Mouse (Mus musculus): ENCODE data around the gene Akap2.

Akap2 gene

DNA sequence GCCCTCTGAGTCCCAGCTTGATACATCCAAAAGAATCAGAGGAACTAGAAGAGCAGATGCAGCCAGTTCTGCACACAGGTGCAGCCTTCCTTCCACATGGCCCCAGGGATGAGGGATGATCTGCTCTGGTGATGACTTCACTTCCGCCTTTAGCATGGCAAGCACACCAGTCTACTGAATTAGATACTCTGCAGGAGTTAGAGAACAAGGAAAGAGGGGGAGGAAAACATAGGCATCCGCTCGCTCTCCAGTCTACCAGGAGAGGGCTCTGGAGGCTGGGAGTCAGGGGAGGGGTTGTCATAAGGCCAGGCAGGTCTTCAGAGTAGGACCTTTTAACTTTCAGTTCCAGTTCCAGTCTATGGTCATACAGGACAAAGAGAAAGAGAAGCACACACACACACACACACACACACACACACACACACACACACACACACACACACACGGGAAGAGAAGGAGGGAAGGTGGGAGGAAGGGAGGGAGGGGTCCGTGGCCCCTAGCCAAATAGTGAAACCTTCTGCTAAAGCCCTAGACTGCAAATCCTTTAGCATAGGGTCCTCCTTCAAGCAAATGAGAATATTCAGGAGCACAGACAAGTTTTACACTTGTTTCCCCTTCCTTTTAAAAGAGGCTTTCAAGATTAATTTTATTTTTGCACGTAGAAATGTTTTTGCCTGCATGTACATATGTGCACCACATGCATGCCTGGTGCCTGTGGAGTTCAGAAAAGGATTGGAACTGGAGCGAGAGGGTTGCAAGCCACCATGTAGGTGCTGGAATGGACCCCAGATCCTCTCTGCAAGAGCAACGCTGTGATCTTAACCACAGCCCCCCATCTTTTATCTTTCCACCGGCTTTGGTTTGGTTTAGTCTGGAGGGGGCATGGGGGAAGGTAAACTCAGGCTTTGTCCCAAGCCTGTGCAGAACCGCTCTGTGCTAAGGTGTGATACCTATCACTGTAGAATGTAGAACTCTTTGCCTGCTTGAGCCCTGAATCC, 197.0 kb downstream of the Akap2 start:
- peak; percentile 36 for DNase-seq (ENCODE audit: low spot score)

DNA sequence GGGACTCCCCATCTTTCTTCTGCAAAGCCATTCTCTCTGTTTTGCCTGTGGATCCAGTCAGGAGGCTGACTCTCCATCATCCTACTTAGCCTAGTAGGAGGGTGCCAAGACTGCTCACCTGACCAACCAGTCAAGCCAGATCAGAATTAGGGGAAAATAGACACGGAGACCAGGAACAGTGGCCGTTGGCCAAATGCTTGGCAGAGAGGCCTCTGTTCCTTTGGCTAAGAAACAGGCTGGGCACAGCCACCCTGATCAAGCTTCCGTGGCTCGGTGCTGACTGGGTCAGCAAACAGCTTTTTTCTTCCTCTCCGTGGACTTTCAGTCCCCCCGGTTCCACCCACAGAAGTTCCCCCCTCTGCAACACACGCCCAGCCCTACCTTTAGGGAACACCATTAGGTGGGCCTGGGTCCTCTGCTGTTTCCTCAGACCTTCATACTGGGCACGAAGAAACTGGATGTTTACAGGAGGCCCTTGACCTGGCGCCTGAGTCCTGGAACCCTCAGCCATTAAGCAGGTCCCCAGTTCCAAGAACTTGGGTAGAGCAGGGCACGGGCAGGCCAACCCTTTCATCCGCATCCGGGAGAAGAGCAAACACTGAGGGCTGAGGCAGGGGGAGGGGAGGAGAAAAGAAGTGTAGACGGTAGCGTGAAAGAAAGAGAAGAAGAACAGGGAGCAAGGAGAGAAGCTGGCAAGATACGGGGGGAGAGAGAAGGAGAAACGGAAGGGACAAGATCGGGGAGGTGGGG, 197.9 kb downstream of the Akap2 start:
- peak; percentile 71 for DNase-seq (ENCODE audit: low spot score)

DNA sequence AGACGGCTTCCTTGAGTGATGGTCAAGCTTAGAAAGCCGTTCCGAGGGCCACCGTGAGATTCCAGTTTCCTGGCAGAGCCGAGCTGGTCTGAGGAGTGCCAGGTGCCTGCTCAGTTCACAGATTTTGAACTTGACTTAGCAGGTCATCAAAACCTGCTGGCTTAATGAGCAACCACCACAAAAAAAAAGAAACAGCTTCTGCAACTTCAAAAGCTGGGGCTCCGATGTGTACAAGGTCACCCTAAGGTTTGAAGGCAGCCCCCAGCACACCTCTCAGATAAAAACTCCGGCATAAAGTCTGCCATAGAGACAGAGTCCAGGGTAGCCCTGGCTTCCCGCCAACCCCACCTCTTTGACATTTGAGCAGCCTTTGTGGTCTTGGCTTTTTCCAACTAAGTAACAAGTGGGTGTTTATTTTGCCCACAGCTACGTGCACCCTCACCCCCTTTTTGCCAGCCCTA, 198.8 kb downstream of the Akap2 start, which contains the start of gene D630039A03Rik:
Gene D630039A03Rik (minus strand): TSS at position 97 of the 461 bp plus-strand sequence.
- DNase-seq (ENCODE audit: low spot score): peak; percentile 57

DNA sequence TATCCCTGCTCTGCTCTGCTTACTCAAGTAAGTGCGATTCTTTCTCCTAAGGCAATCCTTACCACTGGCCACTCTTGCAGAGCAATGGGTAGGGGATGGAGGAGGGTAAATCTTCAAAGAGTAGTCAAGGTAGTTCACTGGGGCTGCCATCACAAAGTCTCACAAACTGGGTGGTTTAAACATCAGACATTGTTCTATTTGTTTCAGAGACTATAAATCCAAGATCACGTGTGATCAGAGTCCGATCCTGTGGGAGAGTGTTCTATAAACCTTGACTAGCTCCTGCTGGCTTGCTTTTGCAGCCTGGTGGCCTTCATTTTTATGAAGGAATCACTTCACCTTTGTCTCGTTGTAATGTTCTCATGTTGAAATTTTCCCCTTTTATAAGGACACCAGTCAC, 199.3 kb downstream of the Akap2 start:
- DNase-seq (ENCODE audit: low spot score): no peak

DNA sequence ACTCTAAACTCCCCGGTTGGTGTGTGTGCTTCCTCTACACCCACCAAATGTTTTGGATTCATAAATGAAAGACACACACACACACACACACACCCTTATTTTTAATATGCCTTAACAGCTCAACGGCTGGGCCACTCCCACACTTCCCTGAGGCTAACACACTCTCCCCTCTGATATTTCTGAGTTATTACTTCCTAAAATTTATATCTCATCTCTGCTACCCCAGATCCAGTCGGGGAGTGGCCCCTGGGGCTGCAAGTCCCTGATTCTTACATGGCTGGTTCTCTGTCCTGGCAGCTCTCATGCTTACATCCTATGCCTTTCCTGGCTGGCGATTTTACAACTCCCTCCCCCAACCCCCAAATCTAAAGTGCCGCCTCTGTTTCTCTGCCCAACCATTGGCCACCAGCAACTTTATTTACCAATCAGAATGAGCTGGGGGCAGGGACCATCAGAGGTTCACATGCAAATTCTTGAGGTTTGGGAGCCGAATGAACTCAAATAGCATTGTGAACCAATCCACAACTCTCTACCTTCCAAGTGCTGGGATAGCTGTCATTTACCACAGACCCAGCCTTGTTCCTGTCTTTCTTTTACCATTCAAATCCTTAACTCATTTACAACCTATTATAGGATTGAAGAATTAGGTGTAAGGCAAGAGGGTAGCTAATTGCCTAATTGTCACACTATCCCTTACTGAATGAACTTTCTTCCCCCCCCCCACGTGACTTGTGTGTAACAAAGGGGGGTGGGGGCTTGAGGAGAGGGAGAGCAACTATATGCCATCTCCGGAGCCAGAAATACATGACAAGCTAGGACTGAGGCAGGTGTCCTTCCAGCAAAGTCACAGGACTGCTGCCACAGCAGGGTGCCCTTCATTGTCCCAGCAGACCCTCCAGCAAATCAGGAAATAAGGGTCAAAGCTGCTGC, 202.3 kb downstream of the Akap2 start:
- DNase-seq (ENCODE audit: low spot score): peak; percentile 39

DNA sequence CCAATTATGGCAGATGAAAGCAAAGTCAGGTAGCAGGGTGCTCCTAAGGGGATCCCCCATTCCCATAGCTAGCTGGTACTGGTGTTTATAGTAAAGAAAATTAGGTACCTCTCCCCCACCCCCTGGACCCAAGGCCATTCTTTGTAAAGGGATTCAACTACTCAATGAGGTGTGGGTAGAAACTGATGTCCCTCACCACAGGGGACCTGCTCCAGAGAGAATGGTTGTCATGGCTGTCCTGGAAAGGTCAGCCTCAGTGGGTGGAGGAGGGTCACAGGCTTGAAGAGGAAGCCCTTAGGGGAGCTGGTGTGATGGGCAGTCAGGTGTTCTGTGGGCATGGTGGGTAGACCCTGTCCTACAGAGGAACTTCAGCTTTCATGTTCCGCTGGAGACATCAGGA, 203.1 kb downstream of the Akap2 start:
- no peak for DNase-seq (ENCODE audit: low spot score)

DNA sequence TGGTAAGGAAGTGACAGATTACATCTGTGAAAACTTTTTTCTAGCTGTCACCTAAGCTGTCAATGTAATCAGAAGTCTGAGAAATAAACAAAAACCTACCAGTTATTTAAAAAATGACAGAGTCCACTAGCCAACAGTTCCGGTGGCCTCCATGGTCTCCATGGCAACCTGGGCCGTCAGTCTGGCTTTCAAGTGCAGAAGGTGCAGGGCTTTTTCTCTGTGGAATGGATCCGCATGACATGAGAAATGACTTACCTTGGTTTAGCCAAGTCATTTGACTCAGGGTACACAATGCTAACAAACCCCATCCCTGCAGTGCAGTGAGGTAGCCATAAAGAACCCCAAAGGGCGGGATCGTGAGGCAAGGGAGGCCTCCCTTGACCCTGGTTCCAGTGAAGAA, 204.7 kb downstream of the Akap2 start:
- no peak for DNase-seq (ENCODE audit: low spot score)

DNA sequence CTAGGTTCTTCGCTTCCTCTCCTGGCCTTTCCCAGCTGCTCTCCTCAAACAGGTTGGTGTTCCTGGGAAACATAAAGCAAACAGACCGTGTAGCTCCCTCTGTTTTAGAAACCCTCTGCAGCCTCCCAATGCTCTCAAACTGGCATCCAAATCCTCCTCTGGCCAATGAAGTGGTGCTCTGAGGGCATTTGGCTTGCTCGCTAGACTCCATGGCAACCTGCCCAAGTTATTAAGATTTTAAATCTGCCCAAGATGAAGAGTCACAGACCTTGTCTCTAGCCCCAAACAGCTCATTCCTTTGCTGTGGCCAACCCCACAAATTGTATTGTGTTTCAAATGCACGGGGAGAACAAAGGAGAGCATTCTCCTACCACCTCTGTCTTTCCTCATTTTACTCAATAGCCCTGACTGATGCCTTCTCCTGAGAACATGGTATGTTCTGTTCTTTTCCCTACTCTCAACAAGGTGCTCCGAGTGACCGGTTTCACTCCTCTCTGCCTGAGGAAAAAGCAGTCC, 207.2 kb downstream of the Akap2 start:
- peak; percentile 47 for DNase-seq (ENCODE audit: low spot score)

DNA sequence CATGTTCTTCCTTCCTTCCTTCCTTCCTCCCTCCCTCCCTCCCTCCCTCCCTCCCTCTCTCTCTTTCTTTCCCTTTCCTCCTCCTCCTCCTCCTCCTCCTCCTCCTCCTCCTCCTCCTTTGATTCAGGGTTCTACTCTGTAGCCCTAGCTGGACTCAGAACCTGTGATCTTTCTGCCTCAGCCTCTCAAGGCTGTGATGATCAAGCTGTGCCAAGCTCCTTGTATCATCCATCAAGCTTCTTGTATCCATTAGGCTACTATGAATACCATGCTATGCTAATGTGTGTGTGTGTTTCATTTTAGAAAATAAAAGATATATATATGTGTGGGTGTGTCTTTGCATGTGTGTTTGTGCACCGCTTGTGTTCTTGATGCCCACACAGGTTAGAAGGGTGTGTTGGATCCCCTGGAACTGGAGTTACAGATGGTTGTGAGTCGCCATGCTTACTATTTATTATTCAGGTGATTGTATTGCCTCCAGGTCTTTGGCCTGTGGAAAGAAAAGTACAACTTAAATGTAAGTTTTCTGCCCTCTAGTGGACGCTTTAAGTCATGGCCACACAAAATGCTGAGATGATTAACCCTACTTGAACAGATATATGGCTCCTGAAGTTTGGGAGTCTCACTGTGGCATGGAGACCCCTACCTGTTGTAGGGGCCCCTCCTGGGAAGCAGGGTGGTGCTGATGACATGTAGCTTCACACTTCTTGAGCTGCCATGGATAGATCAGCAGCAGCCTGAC, 210.2 kb downstream of the Akap2 start:
- DNase-seq (ENCODE audit: low spot score): peak; percentile 60

DNA sequence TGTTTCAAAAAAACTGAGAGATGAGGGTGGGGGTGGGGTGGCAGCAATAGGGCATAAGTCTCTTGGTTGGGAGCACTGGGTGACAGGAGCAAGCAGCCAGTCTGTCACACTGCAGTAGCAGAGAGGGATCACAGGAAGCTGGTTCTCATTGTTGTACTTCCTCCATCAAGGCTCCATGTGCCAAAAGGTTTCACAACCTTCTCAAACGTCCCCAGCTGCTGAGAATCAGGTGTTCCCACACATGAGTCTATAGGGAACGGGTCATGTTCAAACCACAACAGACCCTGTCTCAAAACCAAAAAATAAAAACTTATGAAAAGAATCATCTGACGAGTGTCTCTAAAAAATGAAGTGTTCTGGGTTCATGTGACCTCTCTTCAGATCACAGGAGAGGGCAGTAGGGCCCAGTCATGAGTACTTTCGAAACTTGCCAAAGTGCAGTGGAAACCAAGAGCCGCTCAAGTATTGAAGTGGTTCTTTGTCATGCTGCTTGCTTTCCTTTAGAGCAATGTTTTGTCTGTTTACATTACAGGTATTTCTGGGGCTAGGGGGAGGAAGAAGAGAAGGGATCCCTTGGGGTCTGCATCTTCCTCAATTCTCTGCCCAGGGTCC, 213.2 kb downstream of the Akap2 start:
- peak; percentile 52 for DNase-seq (ENCODE audit: low spot score)

DNA sequence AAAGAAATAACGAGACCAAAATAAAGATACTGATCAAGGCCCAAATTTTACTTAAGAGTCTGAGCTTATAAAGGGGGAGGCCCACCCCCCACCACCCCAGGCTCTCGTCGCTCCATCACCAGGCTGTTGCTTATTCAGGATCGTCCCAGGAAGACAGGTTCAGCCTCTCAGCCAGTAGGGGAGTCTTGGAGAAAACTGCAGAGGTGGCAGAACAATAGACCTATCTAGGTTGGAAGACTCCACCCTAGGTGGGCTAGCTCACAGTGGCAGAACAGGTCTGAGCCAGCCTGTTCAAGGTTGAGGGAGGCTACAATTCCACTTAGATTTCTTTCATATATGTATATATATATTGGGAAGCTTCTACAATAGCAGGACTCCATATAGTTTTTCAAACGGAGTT, 216.7 kb downstream of the Akap2 start:
- no peak for DNase-seq (ENCODE audit: low spot score)

DNA sequence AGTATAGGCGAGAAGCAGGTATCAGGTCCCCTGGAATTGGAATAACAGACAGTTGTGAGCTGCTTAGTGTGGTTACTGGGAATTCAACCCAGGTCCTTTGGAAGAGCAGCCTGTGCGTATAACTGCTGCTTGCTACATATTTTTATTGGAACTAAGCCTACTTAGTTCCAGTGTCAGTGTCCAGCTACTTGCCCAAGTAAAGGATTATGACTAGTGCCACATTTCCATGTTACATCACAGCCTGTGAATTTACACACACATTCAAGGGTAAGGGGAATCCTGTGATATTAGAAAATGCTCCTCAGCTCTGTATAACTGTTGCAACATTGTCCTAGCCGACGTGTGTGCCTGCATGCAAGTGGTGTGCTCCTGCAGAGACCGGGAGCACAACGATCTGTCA, 219.8 kb downstream of the Akap2 start:
- peak; percentile 80 for DNase-seq (ENCODE audit: low spot score)

DNA sequence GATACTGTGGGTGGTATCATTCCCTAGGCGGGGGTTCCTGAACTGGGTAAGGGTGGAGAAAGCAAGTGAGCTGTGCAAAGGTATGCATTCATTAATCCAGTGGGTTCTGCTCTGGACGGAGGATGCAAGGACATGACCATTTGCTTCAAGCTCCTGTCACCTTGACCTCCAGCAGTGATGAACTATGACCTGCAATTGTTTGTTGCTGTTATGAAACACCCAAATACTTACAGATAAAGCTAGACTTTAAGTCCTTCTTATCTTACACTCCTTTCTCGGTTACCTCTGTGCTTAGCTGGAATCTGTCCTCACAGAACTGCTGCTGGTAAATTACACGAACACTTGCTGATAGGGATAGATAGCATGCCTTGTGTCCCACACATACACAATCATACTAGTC, 223.2 kb downstream of the Akap2 start:
- DNase-seq (ENCODE audit: low spot score): no peak

DNA sequence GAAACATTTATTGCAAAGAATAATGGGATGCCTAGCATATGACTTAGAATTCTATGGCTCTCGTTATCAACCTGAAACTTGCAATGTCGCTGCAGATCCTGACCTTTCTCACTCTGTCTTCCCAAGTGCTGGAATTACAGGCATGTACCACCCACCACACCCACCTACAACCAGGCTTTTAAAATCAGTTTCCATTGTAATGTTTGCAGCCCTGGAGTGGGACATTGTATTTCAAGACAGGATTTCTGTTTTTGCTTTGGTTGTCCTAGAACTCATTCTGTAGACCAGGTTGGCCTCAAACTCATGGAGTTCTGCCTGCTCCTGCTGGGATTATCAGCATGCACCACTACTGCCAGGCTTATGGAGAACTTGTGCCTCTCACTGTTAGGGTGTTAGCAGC, 225.4 kb downstream of the Akap2 start:
- DNase-seq (ENCODE audit: low spot score): no peak

Data from adipocyte (in vitro differentiated cells).